ENCODE assay signal across 12 mouse cellular contexts in genomic region chr2:92402591-92403326, GRCm38 (mm10). TPM values are rescaled to one million over a fixed set of nuclear protein-coding genes. Genes with fewer than 3 reads are reported as not detected.
DNase-seq lines count a peak whose midpoint lies in the region; ATAC-seq lines count a peak whose summit lies in the region.
"Had no signal": no experiment of that assay in that cellular context is flagged by ENCODE, and none has a peak within 500 bp of the region (broad histone marks: within the 10 kb centered on the region; RNA-seq: fewer than 3 reads in every experiment).

No protein-coding gene starts in this region.

- no peak overlapping the region for H3K4me2 ChIP-seq in hindbrain, embryonic 12.5 days (replicated peaks)
- H3K4me2 ChIP-seq in hindbrain, embryonic 14.5 days (replicated peaks) = no peak overlapping the region
- H3K4me2 ChIP-seq in midbrain, embryonic 16.5 days (ENCODE audit: low read length) = no peak overlapping the region
- H3K4me2 ChIP-seq: embryonic facial prominence, embryonic 15.5 days; heart, embryonic 15.5 days; limb, embryonic 15.5 days had no signal

- DNase-seq in hindbrain, embryonic 14.5 days (ENCODE audit: low spot score) = no peak
- no peak for DNase-seq in midbrain, embryonic 10.5 days (ENCODE audit: low spot score)
- DNase-seq in cerebellum, adult 9-11 months = peak; percentile 94
- peak; percentile 65 to 76 for DNase-seq in kidney, postnatal 36 days
- DNase-seq in limb, embryonic 10.5 days (ENCODE audit: low spot score) = no peak
- no peak for DNase-seq in thymus, postnatal 0 days (ENCODE audit: low spot score)
- DNase-seq: thymus, adult 2 months had no signal

- H3K4me1 ChIP-seq in hindbrain, embryonic 12.5 days = peaks cover 54% of the 10 kb centered on the region
- H3K4me1 ChIP-seq in hindbrain, embryonic 14.5 days (replicated peaks; ENCODE audit: control insufficient read depth, insufficient read depth, low read length) = peaks cover 25% of the 10 kb centered on the region
- H3K4me1 ChIP-seq in midbrain, embryonic 10.5 days = peaks cover 62% of the 10 kb centered on the region
- H3K4me1 ChIP-seq in midbrain, embryonic 16.5 days (ENCODE audit: control insufficient read depth, insufficient read depth, low read length) = peaks cover 21% of the 10 kb centered on the region
- peaks cover 16% of the 10 kb centered on the region for H3K4me1 ChIP-seq in limb, embryonic 10.5 days

- no peaks in the 10 kb centered on the region for H3K27me3 ChIP-seq in hindbrain, embryonic 12.5 days
- no peaks in the 10 kb centered on the region for H3K27me3 ChIP-seq in hindbrain, embryonic 14.5 days (ENCODE audit: control insufficient read depth, insufficient read depth, low read length)
- H3K27me3 ChIP-seq in midbrain, embryonic 10.5 days (ENCODE audit: low read depth, poor library complexity, severe bottlenecking) = 0 out of 2 replicates have a peak, but pooled peaks cover 5% of the 10 kb centered on the region
- no peaks in the 10 kb centered on the region for H3K27me3 ChIP-seq in midbrain, embryonic 16.5 days (ENCODE audit: control insufficient read depth, insufficient read depth, low read depth, low read length)
- H3K27me3 ChIP-seq in limb, embryonic 10.5 days (ENCODE audit: low read depth, poor library complexity, severe bottlenecking) = peaks cover 29% of the 10 kb centered on the region

- peak overlapping the region; percentile 36; the same call in 1 of the 2 replicates for H3K27ac ChIP-seq in hindbrain, embryonic 12.5 days
- no peak overlapping the region for H3K27ac ChIP-seq in hindbrain, embryonic 14.5 days
- peak overlapping the region; percentile 2; the same call in 1 of the 2 replicates for H3K27ac ChIP-seq in midbrain, embryonic 10.5 days (replicated peaks)
- no peak overlapping the region for H3K27ac ChIP-seq in midbrain, embryonic 16.5 days (ENCODE audit: low read length)
- no peak overlapping the region for H3K27ac ChIP-seq in limb, embryonic 10.5 days
- H3K27ac ChIP-seq: embryonic facial prominence, embryonic 15.5 days; heart, embryonic 15.5 days; limb, embryonic 15.5 days had no signal

- H3K36me3 ChIP-seq in hindbrain, embryonic 12.5 days = peaks cover 40% of the 10 kb centered on the region
- peaks cover 42% of the 10 kb centered on the region for H3K36me3 ChIP-seq in hindbrain, embryonic 14.5 days (replicated peaks; ENCODE audit: control insufficient read depth, insufficient read depth)
- H3K36me3 ChIP-seq in midbrain, embryonic 10.5 days = peaks cover 48% of the 10 kb centered on the region
- peaks cover 8% of the 10 kb centered on the region; the same call in 1 of the 2 replicates for H3K36me3 ChIP-seq in midbrain, embryonic 16.5 days (ENCODE audit: control insufficient read depth, insufficient read depth, low read length)
- peaks cover 41% of the 10 kb centered on the region for H3K36me3 ChIP-seq in limb, embryonic 10.5 days

- 82% methylated on average over 4 of the region's 4 CpGs for WGBS in hindbrain, embryonic 12.5 days
- 67% methylated on average over 4 of the region's 4 CpGs for WGBS in hindbrain, embryonic 14.5 days
- 80% methylated on average over 4 of the region's 4 CpGs for WGBS in midbrain, embryonic 10.5 days
- 68% methylated on average over 4 of the region's 4 CpGs for WGBS in midbrain, embryonic 16.5 days
- 77% methylated on average over 4 of the region's 4 CpGs for WGBS in limb, embryonic 10.5 days

- no peaks in the 10 kb centered on the region for H3K9me3 ChIP-seq in hindbrain, embryonic 12.5 days (replicated peaks)
- H3K9me3 ChIP-seq in hindbrain, embryonic 14.5 days (ENCODE audit: control insufficient read depth, low read length) = no peaks in the 10 kb centered on the region
- H3K9me3 ChIP-seq in midbrain, embryonic 10.5 days (replicated peaks) = no peaks in the 10 kb centered on the region
- H3K9me3 ChIP-seq in midbrain, embryonic 16.5 days (replicated peaks; ENCODE audit: control insufficient read depth, low read length, poor library complexity, severe bottlenecking) = no peaks in the 10 kb centered on the region
- H3K9me3 ChIP-seq in limb, embryonic 10.5 days (replicated peaks) = no peaks in the 10 kb centered on the region
- H3K9me3 ChIP-seq: embryonic facial prominence, embryonic 15.5 days; heart, embryonic 15.5 days; limb, embryonic 15.5 days had no signal

- no peak overlapping the region for H3K4me3 ChIP-seq in hindbrain, embryonic 12.5 days
- H3K4me3 ChIP-seq in hindbrain, embryonic 14.5 days (replicated peaks; ENCODE audit: low read length) = no peak overlapping the region
- H3K4me3 ChIP-seq in midbrain, embryonic 10.5 days = no peak overlapping the region
- H3K4me3 ChIP-seq in midbrain, embryonic 16.5 days (ENCODE audit: low read depth, low read length) = no peak overlapping the region
- no peak overlapping the region for H3K4me3 ChIP-seq in limb, embryonic 10.5 days
- H3K4me3 ChIP-seq: embryonic facial prominence, embryonic 15.5 days; heart, embryonic 15.5 days; limb, embryonic 15.5 days had no signal

- no peak for ATAC-seq in hindbrain, embryonic 12.5 days (ENCODE audit: low FRiP score)
- ATAC-seq in hindbrain, embryonic 14.5 days (ENCODE audit: low FRiP score) = no peak
- no peak for ATAC-seq in midbrain, embryonic 16.5 days

- no peak overlapping the region for H3K9ac ChIP-seq in hindbrain, embryonic 12.5 days
- H3K9ac ChIP-seq in hindbrain, embryonic 14.5 days = no peak overlapping the region
- H3K9ac ChIP-seq in midbrain, embryonic 16.5 days (ENCODE audit: low read depth, low read length) = no peak overlapping the region
- H3K9ac ChIP-seq: embryonic facial prominence, embryonic 15.5 days; heart, embryonic 15.5 days; limb, embryonic 15.5 days had no signal

RNA-seq across cellular contexts. Expression of gene Mapk8ip1, which starts 1.7 kb away (rescaled TPM):
- 112 and 115 TPM in 2 replicates for polyA plus RNA-seq in hindbrain, embryonic 12.5 days (2016; fragmentation: Nextera tagmentation; extraction: Ambion mirVana)
- 68.8 and 74.5 TPM in 2 replicates for polyA plus RNA-seq in hindbrain, embryonic 14.5 days (2014; fragmentation: Nextera tagmentation; extraction: Ambion mirVana)
- polyA plus RNA-seq in midbrain, embryonic 10.5 days (2016; fragmentation: Nextera tagmentation; extraction: Ambion mirVana) = 58.3 and 70.5 TPM in 2 replicates
- polyA plus RNA-seq in midbrain, embryonic 16.5 days (2015; fragmentation: Nextera tagmentation; extraction: Ambion mirVana) = 126 and 129 TPM in 2 replicates
- 28.5 and 36.3 TPM in 2 replicates for polyA plus RNA-seq in limb, embryonic 10.5 days (2016; fragmentation: Nextera tagmentation; extraction: Ambion mirVana)
- 6.2 and 6.3 TPM in 2 replicates for polyA plus RNA-seq in thymus, postnatal 0 days (2015; fragmentation: Nextera tagmentation; extraction: Ambion mirVana)

RNA-seq across cellular contexts. Expression of gene 1700029I15Rik, which starts 20.4 kb away (rescaled TPM):
- 7.6 and 8.1 TPM in 2 replicates for polyA plus RNA-seq in hindbrain, embryonic 12.5 days (2016; fragmentation: Nextera tagmentation; extraction: Ambion mirVana)
- 2.9 and 4.2 TPM in 2 replicates for polyA plus RNA-seq in hindbrain, embryonic 14.5 days (2014; fragmentation: Nextera tagmentation; extraction: Ambion mirVana)
- polyA plus RNA-seq in midbrain, embryonic 10.5 days (2016; fragmentation: Nextera tagmentation; extraction: Ambion mirVana) = 4.1 and 5.2 TPM in 2 replicates
- 6.1 and 9.5 TPM in 2 replicates for polyA plus RNA-seq in midbrain, embryonic 16.5 days (2015; fragmentation: Nextera tagmentation; extraction: Ambion mirVana)
- polyA plus RNA-seq in limb, embryonic 10.5 days (2016; fragmentation: Nextera tagmentation; extraction: Ambion mirVana) = 2.5 and 3.3 TPM in 2 replicates
- polyA plus RNA-seq in thymus, postnatal 0 days (2015; fragmentation: Nextera tagmentation; extraction: Ambion mirVana) = 2.0 and 2.1 TPM in 2 replicates

RNA-seq across cellular contexts. Expression of gene Large2, which starts 28.1 kb away (rescaled TPM):
- polyA plus RNA-seq in hindbrain, embryonic 12.5 days (2016; fragmentation: Nextera tagmentation; extraction: Ambion mirVana) = 5.4 and 7.0 TPM in 2 replicates
- 2.0 and 2.4 TPM in 2 replicates for polyA plus RNA-seq in hindbrain, embryonic 14.5 days (2014; fragmentation: Nextera tagmentation; extraction: Ambion mirVana)
- polyA plus RNA-seq in midbrain, embryonic 10.5 days (2016; fragmentation: Nextera tagmentation; extraction: Ambion mirVana) = 16.2 and 25.6 TPM in 2 replicates
- polyA plus RNA-seq in midbrain, embryonic 16.5 days (2015; fragmentation: Nextera tagmentation; extraction: Ambion mirVana) = 1.9 and 2.0 TPM in 2 replicates
- 11.5 and 13.0 TPM in 2 replicates for polyA plus RNA-seq in limb, embryonic 10.5 days (2016; fragmentation: Nextera tagmentation; extraction: Ambion mirVana)
- polyA plus RNA-seq in thymus, postnatal 0 days (2015; fragmentation: Nextera tagmentation; extraction: Ambion mirVana) = 3.4 and 4.0 TPM in 2 replicates

RNA-seq across cellular contexts. Expression of gene Pex16, which starts 28.3 kb away (rescaled TPM):
- 23.1 and 25.0 TPM in 2 replicates for polyA plus RNA-seq in hindbrain, embryonic 12.5 days (2016; fragmentation: Nextera tagmentation; extraction: Ambion mirVana)
- polyA plus RNA-seq in hindbrain, embryonic 14.5 days (2014; fragmentation: Nextera tagmentation; extraction: Ambion mirVana) = 32.7 TPM in 2 replicates
- polyA plus RNA-seq in midbrain, embryonic 10.5 days (2016; fragmentation: Nextera tagmentation; extraction: Ambion mirVana) = 26.1 and 27.1 TPM in 2 replicates
- 39.7 and 40.1 TPM in 2 replicates for polyA plus RNA-seq in midbrain, embryonic 16.5 days (2015; fragmentation: Nextera tagmentation; extraction: Ambion mirVana)
- 19.6 and 20.6 TPM in 2 replicates for polyA plus RNA-seq in limb, embryonic 10.5 days (2016; fragmentation: Nextera tagmentation; extraction: Ambion mirVana)
- 40.8 and 43.9 TPM in 2 replicates for polyA plus RNA-seq in thymus, postnatal 0 days (2015; fragmentation: Nextera tagmentation; extraction: Ambion mirVana)

RNA-seq across cellular contexts. Expression of gene Cry2, which starts 31.1 kb away (rescaled TPM):
- polyA plus RNA-seq in hindbrain, embryonic 12.5 days (2016; fragmentation: Nextera tagmentation; extraction: Ambion mirVana) = 38.1 and 39.9 TPM in 2 replicates
- 34.6 and 35.5 TPM in 2 replicates for polyA plus RNA-seq in hindbrain, embryonic 14.5 days (2014; fragmentation: Nextera tagmentation; extraction: Ambion mirVana)
- polyA plus RNA-seq in midbrain, embryonic 10.5 days (2016; fragmentation: Nextera tagmentation; extraction: Ambion mirVana) = 32.8 and 36.2 TPM in 2 replicates
- 51.6 and 53.4 TPM in 2 replicates for polyA plus RNA-seq in midbrain, embryonic 16.5 days (2015; fragmentation: Nextera tagmentation; extraction: Ambion mirVana)
- polyA plus RNA-seq in limb, embryonic 10.5 days (2016; fragmentation: Nextera tagmentation; extraction: Ambion mirVana) = 19.0 and 25.2 TPM in 2 replicates
- polyA plus RNA-seq in thymus, postnatal 0 days (2015; fragmentation: Nextera tagmentation; extraction: Ambion mirVana) = 10.9 and 13.0 TPM in 2 replicates

Comparison
In these comparisons a context has a peak if more than half of its experiments do, and no peak if none do; other contexts are left out.
1. H3K27ac ChIP-seq: peak in hindbrain, embryonic 12.5 days (single experiment) and midbrain, embryonic 10.5 days (single experiment); none in hindbrain, embryonic 14.5 days (single experiment), midbrain, embryonic 16.5 days (single experiment) and limb, embryonic 10.5 days (single experiment).
2. DNase-seq: peak in cerebellum, adult 9-11 months (single experiment) and kidney, postnatal 36 days (2 of 2); none in hindbrain, embryonic 14.5 days (single experiment), midbrain, embryonic 10.5 days (single experiment), limb, embryonic 10.5 days (single experiment) and thymus, postnatal 0 days (single experiment).